Mouse (Mus musculus): Measurements from ENCODE around the gene Ncbp2.
"Not testable (repeated sequence)": the region's sequence is repeated elsewhere in the genome, so short reads cannot be mapped to it uniquely, and the experiment has no call there.

Gene Ncbp2

GRCm38 (mm10) chr16:31935091-31935979 is 13.0 kb upstream of the Ncbp2 start:
- no peak for DNase-seq (ENCODE audit: low read depth, low spot score)

GRCm38 (mm10) chr16:31936568-31936967 is 11.7 kb upstream of the Ncbp2 start:
- no peak for DNase-seq (ENCODE audit: low read depth, low spot score)

GRCm38 (mm10) chr16:31938856-31939255 is 9.5 kb upstream of the Ncbp2 start:
- DNase-seq (ENCODE audit: low read depth, low spot score): no peak

GRCm38 (mm10) chr16:31940586-31940985 is 7.7 kb upstream of the Ncbp2 start:
- DNase-seq (ENCODE audit: low read depth, low spot score): no peak

- DNase-seq (ENCODE audit: low read depth, low spot score): no peak
Measured at GRCm38 (mm10) chr16:31943980-31944379, 4.3 kb upstream of the Ncbp2 start.

GRCm38 (mm10) chr16:31944698-31945255 is 3.5 kb upstream of the Ncbp2 start:
- no peak for DNase-seq (ENCODE audit: low read depth, low spot score)

- no peak for DNase-seq (ENCODE audit: low read depth, low spot score)
Measured at GRCm38 (mm10) chr16:31945372-31945771, 2.9 kb upstream of the Ncbp2 start.

GRCm38 (mm10) chr16:31945986-31946385 is 2.3 kb upstream of the Ncbp2 start:
- DNase-seq (ENCODE audit: low read depth, low spot score): not testable (repeated sequence)

GRCm38 (mm10) chr16:31947333-31947732 is 980 bp upstream of the Ncbp2 start:
- DNase-seq (ENCODE audit: low read depth, low spot score): no peak

GRCm38 (mm10) chr16:31947901-31948316 is 404 bp upstream of the Ncbp2 start:
- no peak for DNase-seq (ENCODE audit: low read depth, low spot score)

GRCm38 (mm10) chr16:31963224-31963623 is 14.9 kb downstream of the Ncbp2 start:
- no peak for DNase-seq (ENCODE audit: low read depth, low spot score)

GRCm38 (mm10) chr16:31975258-31975657 is 26.9 kb downstream of the Ncbp2 start:
- DNase-seq (ENCODE audit: low read depth, low spot score): no peak

- DNase-seq (ENCODE audit: low read depth, low spot score): no peak
Measured at GRCm38 (mm10) chr16:31979501-31979900, 31.2 kb downstream of the Ncbp2 start.

GRCm38 (mm10) chr16:31980946-31981345 is 32.6 kb downstream of the Ncbp2 start:
- no peak for DNase-seq (ENCODE audit: low read depth, low spot score)

- no peak for DNase-seq (ENCODE audit: low read depth, low spot score)
Measured at GRCm38 (mm10) chr16:31992039-31992438, 43.7 kb downstream of the Ncbp2 start.

GRCm38 (mm10) chr16:31993195-31993594 is 44.9 kb downstream of the Ncbp2 start:
- no peak for DNase-seq (ENCODE audit: low read depth, low spot score)

GRCm38 (mm10) chr16:31993946-31994345 is 45.6 kb downstream of the Ncbp2 start:
- no peak for DNase-seq (ENCODE audit: low read depth, low spot score)

- DNase-seq (ENCODE audit: low read depth, low spot score): no peak
Measured at GRCm38 (mm10) chr16:31996371-31996770, 48.1 kb downstream of the Ncbp2 start.

GRCm38 (mm10) chr16:32002509-32003477 is 54.5 kb downstream of the Ncbp2 start, which contains the start of gene Senp5:
Gene Senp5, minus strand, starts transcription at chr16:32003287.
- peak; percentile 89 for DNase-seq (ENCODE audit: low read depth, low spot score)

GRCm38 (mm10) chr16:32004731-32005130 is 56.4 kb downstream of the Ncbp2 start:
- DNase-seq (ENCODE audit: low read depth, low spot score): no peak

GRCm38 (mm10) chr16:32008529-32009293 is 60.4 kb downstream of the Ncbp2 start:
- no peak for DNase-seq (ENCODE audit: low read depth, low spot score)

Measured in WW6 (cell line).